Mouse (Mus musculus): ENCODE measurements at regions not wholly inside any gene's neighbourhood (a gene's known extent, or its start where the extent isn't known, plus 50 kb on each side); places are given as distances from the start of the nearest gene placed in this dataset.

GRCm38 (mm10) chr13:43952972-43953592, 168.5 kb downstream of the Cd83 start:
- Histone ChIP-seq H3K9me3 (ENCODE audit: control insufficient read depth, low read length) (no peaks in the 10 kb centered on the region), H3K4me1 (replicated peaks; ENCODE audit: control insufficient read depth, insufficient read depth, low read length) (no peaks in the 10 kb centered on the region), H3K27me3 (replicated peaks; ENCODE audit: control insufficient read depth, insufficient read depth, low read length) (no peaks in the 10 kb centered on the region), H3K36me3 (ENCODE audit: control insufficient read depth, insufficient read depth, low read length) (no peaks in the 10 kb centered on the region), H3K9ac (ENCODE audit: low read length) (no peak overlapping the region), H3K27ac (ENCODE audit: low read depth) (no peak overlapping the region), H3K4me3 (ENCODE audit: low read depth, low read length) (no peak overlapping the region), H3K4me2 (ENCODE audit: low read length) (no peak overlapping the region)
- no peak for ATAC-seq (replicated peaks; ENCODE audit: low FRiP score, low TSS enrichment, low read depth)
- WGBS: 86% methylated on average over 5 of the region's 5 CpGs
- no peak for DNase-seq (ENCODE audit: low spot score)

DNA sequence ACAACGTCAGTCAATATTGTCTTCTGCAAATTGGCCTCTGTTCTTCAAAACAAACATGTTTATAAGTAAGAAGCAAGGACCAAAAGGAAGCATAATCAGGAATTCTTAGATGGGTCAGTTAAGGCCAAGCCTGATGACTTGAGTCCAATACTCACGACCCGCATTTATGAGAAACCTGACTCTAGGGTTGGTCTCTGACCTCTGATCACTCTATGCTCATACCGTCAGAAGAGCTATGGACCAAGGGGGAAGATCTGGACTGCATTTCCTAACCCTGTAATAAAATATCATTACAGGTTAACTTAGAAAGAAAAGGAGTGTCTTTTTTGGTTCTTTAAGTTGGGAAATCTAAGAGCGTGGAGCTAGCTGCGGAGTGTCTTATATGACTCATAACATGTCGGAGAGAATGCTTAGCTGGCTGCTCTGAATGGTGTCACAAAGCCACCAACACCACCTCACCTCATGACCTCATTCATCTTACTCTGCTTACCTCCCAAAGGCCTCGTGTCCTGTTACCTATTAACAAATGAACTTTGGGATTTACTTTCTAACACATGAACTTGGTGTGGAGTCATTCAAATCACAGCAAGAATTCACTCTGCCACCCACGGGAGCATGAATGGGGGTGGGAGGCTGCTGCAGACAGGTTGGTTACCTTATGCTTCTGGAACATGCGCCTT, 170.3 kb downstream of the Cd83 start:
- H3K4me3 ChIP-seq (ENCODE audit: low read depth, low read length): no peak overlapping the region
- ATAC-seq (replicated peaks; ENCODE audit: low FRiP score, low TSS enrichment, low read depth) (no peak), DNase-seq (ENCODE audit: low spot score) (no peak)
- no peak overlapping the region for H3K9ac ChIP-seq (ENCODE audit: low read length)
- H3K4me2 ChIP-seq (ENCODE audit: low read length): no peak overlapping the region
- no peaks in the 10 kb centered on the region for H3K9me3 ChIP-seq (ENCODE audit: control insufficient read depth, low read length)
- no peaks in the 10 kb centered on the region for H3K36me3 ChIP-seq (ENCODE audit: control insufficient read depth, insufficient read depth, low read length)
- no peaks in the 10 kb centered on the region for H3K4me1 ChIP-seq (replicated peaks; ENCODE audit: control insufficient read depth, insufficient read depth, low read length)
- WGBS: 80% methylated on average over 10 of the region's 10 CpGs
- H3K27ac ChIP-seq (ENCODE audit: low read depth): no peak overlapping the region
- H3K27me3 ChIP-seq (replicated peaks; ENCODE audit: control insufficient read depth, insufficient read depth, low read length): no peaks in the 10 kb centered on the region

DNA sequence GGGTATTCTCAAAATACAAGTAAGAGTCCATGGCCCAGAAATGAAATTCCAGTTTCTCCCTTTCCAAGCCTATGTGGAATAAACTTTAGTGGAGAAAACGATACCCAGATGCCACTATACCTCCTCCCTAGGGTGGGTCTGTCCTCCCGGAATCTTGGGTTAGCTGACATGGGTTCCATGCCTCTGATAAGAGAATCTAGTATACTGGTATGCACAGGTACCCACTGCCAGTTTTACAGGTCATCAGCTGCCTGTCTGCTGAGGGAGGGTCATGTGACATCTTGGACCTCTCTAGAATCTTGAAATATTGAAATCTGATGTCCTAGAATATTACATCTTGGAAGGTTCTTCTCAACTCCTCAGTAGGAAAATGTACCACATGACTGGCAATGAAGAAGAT, 172.5 kb downstream of the Cd83 start:
- no peak overlapping the region for H3K9ac ChIP-seq (ENCODE audit: low read length)
- H3K9me3 ChIP-seq (ENCODE audit: control insufficient read depth, low read length): no peaks in the 10 kb centered on the region
- no peak overlapping the region for H3K27ac ChIP-seq (ENCODE audit: low read depth)
- no peaks in the 10 kb centered on the region for H3K36me3 ChIP-seq (ENCODE audit: control insufficient read depth, insufficient read depth, low read length)
- WGBS: 84% methylated on average over 2 of the region's 2 CpGs
- ATAC-seq (replicated peaks; ENCODE audit: low FRiP score, low TSS enrichment, low read depth): no peak
- H3K27me3 ChIP-seq (replicated peaks; ENCODE audit: control insufficient read depth, insufficient read depth, low read length): no peaks in the 10 kb centered on the region
- H3K4me3 ChIP-seq (ENCODE audit: low read depth, low read length): no peak overlapping the region
- H3K4me1 ChIP-seq (replicated peaks; ENCODE audit: control insufficient read depth, insufficient read depth, low read length): no peaks in the 10 kb centered on the region
- H3K4me2 ChIP-seq (ENCODE audit: low read length): no peak overlapping the region
- no peak for DNase-seq (ENCODE audit: low spot score)

DNA sequence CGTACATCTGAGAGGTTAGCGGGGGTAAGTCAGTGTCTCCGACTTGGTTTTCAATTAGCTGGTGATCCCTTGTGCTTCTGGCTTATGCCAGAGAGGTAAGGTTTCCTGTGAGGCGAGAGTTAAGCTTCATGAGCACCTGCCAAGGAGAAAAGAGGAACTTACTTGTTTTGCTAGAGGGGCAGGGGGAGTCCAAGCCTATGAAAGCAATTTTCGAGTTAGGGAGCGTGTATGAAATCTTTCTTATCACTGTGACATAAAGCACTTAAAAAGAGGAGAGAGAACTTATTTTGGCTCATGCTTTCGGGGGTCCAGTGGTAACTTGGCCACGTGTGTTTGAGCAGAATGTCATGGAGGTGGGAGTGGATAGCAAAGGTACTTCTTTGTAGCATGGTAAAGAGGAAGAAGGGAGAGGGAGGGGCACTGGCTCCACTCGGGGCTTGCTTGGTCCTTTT, 174.6 kb downstream of the Cd83 start:
- H3K4me2 ChIP-seq (ENCODE audit: low read length): no peak overlapping the region
- no peaks in the 10 kb centered on the region for H3K4me1 ChIP-seq (replicated peaks; ENCODE audit: control insufficient read depth, insufficient read depth, low read length)
- H3K9ac ChIP-seq (ENCODE audit: low read length): no peak overlapping the region
- DNase-seq (ENCODE audit: low spot score) (no peak), ATAC-seq (replicated peaks; ENCODE audit: low FRiP score, low TSS enrichment, low read depth) (no peak)
- no peaks in the 10 kb centered on the region for H3K36me3 ChIP-seq (ENCODE audit: control insufficient read depth, insufficient read depth, low read length)
- no peaks in the 10 kb centered on the region for H3K27me3 ChIP-seq (replicated peaks; ENCODE audit: control insufficient read depth, insufficient read depth, low read length)
- H3K9me3 ChIP-seq (ENCODE audit: control insufficient read depth, low read length): no peaks in the 10 kb centered on the region
- WGBS: 63% methylated on average over 9 of the region's 9 CpGs
- no peak overlapping the region for H3K27ac ChIP-seq (ENCODE audit: low read depth)
- H3K4me3 ChIP-seq (ENCODE audit: low read depth, low read length): no peak overlapping the region

DNA sequence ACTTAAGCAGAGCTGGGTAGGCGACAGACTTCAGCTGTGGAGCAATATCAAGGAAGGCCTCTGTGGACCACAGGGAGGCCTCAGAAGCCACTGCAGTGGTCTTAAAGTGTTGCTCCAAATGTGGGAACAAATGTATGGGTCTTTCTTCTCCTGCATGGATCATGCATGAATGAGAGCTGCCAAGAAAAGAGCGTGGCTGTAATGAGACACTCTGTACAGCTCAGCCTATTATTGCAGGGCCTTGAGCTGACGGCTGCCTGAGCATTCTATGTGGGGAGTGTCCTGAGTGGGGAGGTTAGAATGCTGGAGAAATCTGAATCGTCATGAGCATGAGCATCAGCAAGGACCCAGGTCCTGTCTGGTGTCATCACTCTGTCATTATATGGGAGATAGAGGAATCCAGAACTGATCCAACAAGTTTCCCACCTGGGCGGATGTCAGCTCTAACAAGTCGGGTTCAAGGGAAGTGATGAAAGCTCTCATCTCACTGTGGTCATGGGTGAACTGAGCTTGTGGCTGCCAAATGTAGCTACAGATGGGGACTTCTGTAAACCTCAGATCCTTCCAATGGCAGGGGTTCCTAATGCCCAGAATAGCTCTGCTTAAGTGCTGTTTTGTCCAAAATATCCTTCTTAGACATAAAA, 176.6 kb downstream of the Cd83 start:
- Histone ChIP-seq H3K27me3 (replicated peaks; ENCODE audit: control insufficient read depth, insufficient read depth, low read length) (no peaks in the 10 kb centered on the region), H3K4me1 (replicated peaks; ENCODE audit: control insufficient read depth, insufficient read depth, low read length) (peaks cover 7% of the 10 kb centered on the region; the same call in 1 of the 2 replicates), H3K4me3 (ENCODE audit: low read depth, low read length) (no peak overlapping the region), H3K9ac (ENCODE audit: low read length) (no peak overlapping the region), H3K4me2 (ENCODE audit: low read length) (no peak overlapping the region), H3K9me3 (ENCODE audit: control insufficient read depth, low read length) (no peaks in the 10 kb centered on the region), H3K36me3 (ENCODE audit: control insufficient read depth, insufficient read depth, low read length) (no peaks in the 10 kb centered on the region), H3K27ac (ENCODE audit: low read depth) (no peak overlapping the region)
- no peak for DNase-seq (ENCODE audit: low spot score)
- ATAC-seq (replicated peaks; ENCODE audit: low FRiP score, low TSS enrichment, low read depth): no peak
- 81% methylated on average over 6 of the region's 6 CpGs for WGBS

DNA sequence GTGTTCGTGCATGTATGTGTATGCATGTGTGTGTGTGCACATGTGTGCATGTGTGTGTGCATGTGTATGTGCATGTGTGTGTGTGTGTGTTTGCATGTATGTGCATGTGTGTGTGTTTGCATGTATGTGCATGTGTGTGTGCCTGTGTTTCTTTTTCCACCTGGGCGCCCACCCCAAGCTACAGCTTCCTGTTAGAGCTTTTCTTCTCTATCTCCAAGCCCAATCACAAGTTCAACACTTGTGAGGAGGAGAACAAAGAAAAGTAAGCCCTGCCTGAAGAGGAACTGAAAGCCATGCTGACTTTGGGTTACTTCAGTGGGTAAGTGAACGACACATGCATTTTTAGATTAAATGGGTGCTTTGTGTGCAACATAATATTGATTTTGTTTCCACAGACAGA, 177.4 kb downstream of the Cd83 start:
- H3K4me1 ChIP-seq (replicated peaks; ENCODE audit: control insufficient read depth, insufficient read depth, low read length): peaks cover 7% of the 10 kb centered on the region; the same call in 1 of the 2 replicates
- H3K27me3 ChIP-seq (replicated peaks; ENCODE audit: control insufficient read depth, insufficient read depth, low read length): no peaks in the 10 kb centered on the region
- no peak overlapping the region for H3K4me2 ChIP-seq (ENCODE audit: low read length)
- DNase-seq (ENCODE audit: low spot score): no peak
- WGBS: 90% methylated on average over 3 of the region's 3 CpGs
- no peak overlapping the region for H3K4me3 ChIP-seq (ENCODE audit: low read depth, low read length)
- no peaks in the 10 kb centered on the region for H3K9me3 ChIP-seq (ENCODE audit: control insufficient read depth, low read length)
- no peaks in the 10 kb centered on the region for H3K36me3 ChIP-seq (ENCODE audit: control insufficient read depth, insufficient read depth, low read length)
- H3K9ac ChIP-seq (ENCODE audit: low read length): no peak overlapping the region
- no peak overlapping the region for H3K27ac ChIP-seq (ENCODE audit: low read depth)
- ATAC-seq (replicated peaks; ENCODE audit: low FRiP score, low TSS enrichment, low read depth): no peak

- H3K4me1 ChIP-seq (replicated peaks; ENCODE audit: control insufficient read depth, insufficient read depth, low read length): peaks cover 7% of the 10 kb centered on the region; the same call in 1 of the 2 replicates
- no peak overlapping the region for H3K4me2 ChIP-seq (ENCODE audit: low read length)
- no peak overlapping the region for H3K9ac ChIP-seq (ENCODE audit: low read length)
- ATAC-seq (replicated peaks; ENCODE audit: low FRiP score, low TSS enrichment, low read depth): no peak
- WGBS: 72% methylated on average over 3 of the region's 3 CpGs
- no peak for DNase-seq (ENCODE audit: low spot score)
- no peak overlapping the region for H3K27ac ChIP-seq (ENCODE audit: low read depth)
- no peaks in the 10 kb centered on the region for H3K36me3 ChIP-seq (ENCODE audit: control insufficient read depth, insufficient read depth, low read length)
- H3K9me3 ChIP-seq (ENCODE audit: control insufficient read depth, low read length): no peaks in the 10 kb centered on the region
- H3K27me3 ChIP-seq (replicated peaks; ENCODE audit: control insufficient read depth, insufficient read depth, low read length): no peaks in the 10 kb centered on the region
- H3K4me3 ChIP-seq (ENCODE audit: low read depth, low read length): no peak overlapping the region
These were observed 178.7 kb downstream of the Cd83 start for GRCm38 (mm10) chr13:43963321-43963720.

DNA sequence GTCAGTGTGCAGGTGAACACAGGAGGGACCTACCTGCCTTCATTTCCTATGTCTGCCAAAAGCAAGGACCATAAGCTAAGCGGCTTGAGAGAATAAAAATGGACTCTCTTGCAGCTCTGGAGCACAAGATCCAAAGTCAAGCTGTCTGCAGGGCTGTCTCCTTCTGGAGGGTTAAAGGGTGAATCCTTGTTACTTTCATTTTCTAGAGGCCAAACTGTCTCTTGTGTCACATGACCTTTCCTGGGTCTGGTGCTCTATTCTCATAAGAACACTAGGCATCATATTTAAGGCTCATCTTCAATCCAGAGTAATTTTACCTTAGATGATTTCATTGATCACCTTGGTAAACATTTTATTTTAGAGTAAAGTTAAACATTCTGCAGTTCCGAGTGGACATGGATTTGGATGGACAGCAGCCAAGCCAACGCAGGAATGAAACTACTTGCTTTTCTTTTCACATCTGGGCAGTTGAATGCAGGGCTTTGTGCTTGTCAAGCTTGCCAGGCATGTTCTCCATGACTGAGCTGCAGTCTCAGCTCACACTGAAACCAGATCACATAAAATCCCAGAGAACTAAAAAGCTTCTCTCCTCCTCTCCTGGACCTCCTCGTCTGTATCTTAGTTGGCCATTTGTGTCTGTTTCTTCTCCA, 180.8 kb downstream of the Cd83 start:
- Histone ChIP-seq H3K27me3 (replicated peaks; ENCODE audit: control insufficient read depth, insufficient read depth, low read length) (no peaks in the 10 kb centered on the region), H3K9me3 (ENCODE audit: control insufficient read depth, low read length) (no peaks in the 10 kb centered on the region), H3K9ac (ENCODE audit: low read length) (no peak overlapping the region), H3K36me3 (ENCODE audit: control insufficient read depth, insufficient read depth, low read length) (no peaks in the 10 kb centered on the region), H3K4me1 (replicated peaks; ENCODE audit: control insufficient read depth, insufficient read depth, low read length) (peaks cover 7% of the 10 kb centered on the region; the same call in 1 of the 2 replicates), H3K4me2 (ENCODE audit: low read length) (no peak overlapping the region), H3K4me3 (ENCODE audit: low read depth, low read length) (no peak overlapping the region), H3K27ac (ENCODE audit: low read depth) (no peak overlapping the region)
- no peak for DNase-seq (ENCODE audit: low spot score)
- ATAC-seq (replicated peaks; ENCODE audit: low FRiP score, low TSS enrichment, low read depth): no peak
- WGBS: 50% methylated on average over 4 of the region's 4 CpGs

Measured in intestine, embryonic 14.5 days (tissue).